Mouse (Mus musculus) yolk sac, embryonic 10.5 days (tissue): ENCODE results near the gene Cabcoco1.

Experiments used
- DNase-seq: peaks from one replicate; pipeline ENCODE4 v3.0.0-alpha.2; 2017; ENCODE audit warnings: low spot score

The Cabcoco1 gene

GRCm38 (mm10) chr10:68435001-68435560 lies 106.6 kb downstream of the Cabcoco1 start:
- no peak for DNase-seq

DNA sequence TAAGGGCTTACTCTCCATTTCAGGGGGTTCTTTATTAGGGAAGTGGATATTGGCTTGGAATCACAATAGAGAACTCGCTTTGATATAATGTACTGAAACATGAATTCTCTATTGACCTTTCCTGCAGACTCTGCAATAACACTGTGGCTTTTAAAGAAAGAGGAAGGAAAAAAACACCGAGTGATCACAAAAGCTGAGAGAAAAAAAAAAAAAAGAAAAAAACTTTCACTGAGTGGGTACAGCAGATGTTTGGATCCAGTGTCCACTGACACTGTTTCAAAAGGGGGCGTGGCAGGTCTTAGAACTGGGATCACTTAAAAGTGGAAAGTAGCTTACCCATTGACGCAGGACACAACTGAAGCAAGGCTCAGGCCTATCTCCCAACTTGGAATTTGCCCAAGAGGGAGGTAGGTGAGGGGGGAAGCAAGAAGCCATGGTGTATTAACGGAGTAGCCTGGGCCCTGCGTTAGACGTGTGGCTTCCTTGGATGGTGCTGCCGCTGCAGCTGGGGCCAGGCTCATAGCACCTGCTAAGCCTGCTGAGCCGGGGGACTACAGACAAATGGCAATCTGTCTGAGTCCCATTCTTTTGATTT lies 107.6 kb downstream of the Cabcoco1 start:
- no peak for DNase-seq

DNA sequence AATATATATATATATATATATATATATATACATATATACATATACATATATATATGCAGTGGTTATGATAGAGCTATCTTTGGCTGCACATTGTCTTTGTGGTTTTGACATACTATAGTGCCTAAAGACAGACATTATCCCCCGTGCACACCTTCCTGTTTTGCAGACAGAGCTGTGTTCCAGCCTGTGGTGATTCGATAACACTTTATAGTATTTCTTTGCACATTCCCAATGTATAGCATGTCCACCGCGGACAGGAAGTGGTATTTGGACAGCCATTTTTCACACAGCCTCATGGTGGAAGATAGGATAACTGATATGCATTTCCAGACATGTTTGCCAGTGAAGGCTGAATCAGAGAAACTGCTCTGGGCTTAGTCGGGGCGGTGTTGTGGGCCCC lies 110.3 kb downstream of the Cabcoco1 start:
- DNase-seq = no peak

DNA sequence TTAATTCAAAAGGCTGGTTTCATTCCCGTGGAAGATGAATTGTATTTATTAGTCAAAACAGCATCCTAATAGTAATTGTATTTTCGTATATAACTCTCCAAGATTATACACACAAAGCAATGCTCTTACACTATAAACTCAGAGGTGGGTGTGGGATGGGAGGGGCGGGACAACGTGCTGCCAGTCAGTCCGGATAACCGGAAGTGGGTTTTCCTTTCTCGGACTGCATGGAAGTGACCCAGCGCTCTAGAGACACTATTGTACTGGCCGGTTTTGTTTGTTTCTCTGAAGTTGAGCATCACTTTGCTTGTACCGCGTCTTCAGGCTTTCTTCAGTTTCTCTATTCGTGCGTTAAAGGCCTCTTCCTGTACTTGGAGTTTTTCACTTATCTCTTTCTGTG lies 110.8 kb downstream of the Cabcoco1 start:
- DNase-seq = no peak

DNA sequence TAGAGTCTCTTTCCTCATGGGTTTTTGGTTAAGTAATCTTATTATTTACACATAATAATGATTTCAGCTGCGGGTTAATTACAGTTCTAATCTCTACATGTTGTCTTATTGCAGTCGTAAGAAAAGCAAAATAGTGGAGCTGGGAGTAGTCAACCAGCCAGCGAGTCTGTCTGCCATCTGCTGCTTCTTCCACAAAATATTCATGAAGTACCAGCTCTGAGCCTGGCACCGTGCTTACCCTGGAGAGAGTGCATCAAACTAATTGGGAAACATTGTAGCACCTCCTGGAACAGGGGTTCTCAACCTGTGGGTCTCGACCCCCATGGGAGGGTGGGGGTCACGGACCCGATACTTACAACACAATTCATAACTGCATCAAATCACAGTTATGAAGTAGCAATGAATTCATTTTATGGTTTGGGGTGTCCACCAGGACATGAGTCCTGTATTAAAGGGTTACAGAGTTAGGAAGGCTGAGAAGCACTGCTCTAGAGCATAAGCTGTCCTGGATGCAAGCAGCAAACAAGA lies 121.2 kb downstream of the Cabcoco1 start:
- DNase-seq = no peak

- no peak for DNase-seq
Measured at GRCm38 (mm10) chr10:68419893-68420292, 121.8 kb downstream of the Cabcoco1 start.

GRCm38 (mm10) chr10:68417074-68417790 lies 124.5 kb downstream of the Cabcoco1 start:
- DNase-seq = no peak

DNA sequence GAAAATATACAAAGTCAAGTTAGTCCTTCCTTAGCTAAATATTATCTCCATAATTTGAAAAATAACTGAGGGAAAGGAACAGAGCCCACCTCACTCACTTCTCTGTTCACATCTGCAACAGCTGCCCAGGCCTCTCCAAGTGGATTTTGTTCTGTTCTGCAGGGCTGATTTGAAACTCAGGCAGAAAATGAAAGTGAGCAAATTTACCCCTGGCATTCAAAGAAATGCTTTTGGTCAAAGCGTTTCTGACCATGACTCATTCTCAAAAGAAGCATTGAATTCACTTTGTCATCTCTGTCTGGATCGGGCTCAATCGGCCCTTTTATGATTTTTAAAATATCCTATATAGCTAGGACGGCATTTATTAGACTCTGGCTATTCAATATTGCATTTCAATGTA lies 135.8 kb downstream of the Cabcoco1 start:
- DNase-seq = no peak

GRCm38 (mm10) chr10:68396786-68397185 lies 144.9 kb downstream of the Cabcoco1 start:
- DNase-seq = no peak

DNA sequence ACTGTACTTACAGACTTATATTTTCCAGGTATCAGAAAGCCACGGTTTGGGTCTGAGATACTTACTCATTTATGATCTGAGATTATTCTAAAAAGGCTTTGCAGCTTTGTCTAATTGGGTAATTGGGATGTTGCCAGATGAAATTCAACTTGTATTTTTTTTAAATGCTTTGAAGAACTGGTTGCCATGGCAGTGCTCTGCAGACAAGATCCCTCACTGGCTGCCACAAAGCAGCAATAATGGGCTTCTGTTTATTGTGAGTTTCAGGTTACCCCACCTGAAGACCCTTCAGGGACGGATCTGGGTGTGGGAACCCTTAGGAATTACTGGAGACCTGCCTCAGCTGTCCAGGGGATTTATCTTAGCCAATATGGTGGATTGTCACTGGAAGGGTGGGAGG lies 145.6 kb downstream of the Cabcoco1 start:
- no peak for DNase-seq

DNA sequence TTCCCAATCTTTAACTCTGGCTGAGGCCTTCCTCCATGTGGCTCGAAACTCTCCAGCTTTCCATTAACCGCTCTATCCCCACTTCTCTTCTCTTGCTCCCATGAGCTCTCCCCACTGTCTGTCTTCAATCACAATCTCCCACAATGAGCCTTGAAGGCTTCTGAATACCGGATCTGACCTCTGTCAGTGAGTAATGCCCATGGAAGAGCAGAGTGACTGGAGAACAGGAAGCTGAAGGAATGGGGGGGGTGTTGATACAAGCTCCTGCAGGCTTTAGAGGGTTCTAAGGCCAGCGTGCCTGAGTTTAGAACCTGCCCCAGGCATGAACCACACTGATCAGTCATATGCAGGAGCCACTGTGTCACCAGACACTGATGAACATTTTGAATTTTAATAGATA lies 150.1 kb downstream of the Cabcoco1 start:
- DNase-seq = no peak

- DNase-seq = no peak
Measured at GRCm38 (mm10) chr10:68388802-68389201, 152.9 kb downstream of the Cabcoco1 start.

DNA sequence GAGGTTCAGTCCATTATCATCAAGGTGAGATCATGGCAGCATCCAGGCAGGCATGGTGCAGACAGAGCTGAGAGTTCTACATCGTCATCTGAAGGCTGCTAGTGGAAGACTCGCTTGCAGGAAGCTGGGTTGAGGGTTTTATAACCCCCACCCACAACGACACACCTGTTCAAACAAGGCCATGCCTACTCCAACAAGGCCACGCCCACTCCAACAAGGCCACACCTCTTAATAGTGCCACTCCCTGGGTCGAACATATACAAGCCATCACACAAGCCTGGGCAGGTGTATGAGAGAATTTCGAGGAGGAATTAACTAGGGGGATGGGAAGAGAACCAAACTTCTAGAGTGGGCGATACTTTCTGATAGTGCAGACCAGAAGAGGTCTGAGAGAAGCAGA lies 153.6 kb downstream of the Cabcoco1 start:
- no peak for DNase-seq
